Mouse (Mus musculus): ENCODE measurements at regions not wholly inside any gene's neighbourhood (a gene's known extent, or its start where the extent isn't known, plus 50 kb on each side); places are given as distances from the start of the nearest gene placed in this dataset.
"Not testable (repeated sequence)": the region's sequence is repeated elsewhere in the genome, so short reads cannot be mapped to it uniquely, and the experiment has no call there.

GRCm38 (mm10) chr15:43735697-43736096 lies 3601.5 kb downstream of the 9330182O14Rik start:
- H3K27me3 ChIP-seq (replicated peaks; ENCODE audit: control insufficient read depth, insufficient read depth, low read length), result no peaks in the 10 kb centered on the region
- H3K27ac ChIP-seq (ENCODE audit: low read depth, low read length), result no peak overlapping the region
- 78% methylated on average over 3 of the region's 3 CpGs for WGBS
- H3K36me3 ChIP-seq (ENCODE audit: control insufficient read depth, insufficient read depth, low read length), result no peaks in the 10 kb centered on the region
- DNase-seq (ENCODE audit: low spot score), result no peak
- H3K4me1 ChIP-seq (replicated peaks; ENCODE audit: control insufficient read depth, insufficient read depth, low read length), result no peaks in the 10 kb centered on the region
- H3K9ac ChIP-seq (ENCODE audit: low read depth, low read length), result no peak overlapping the region
- ATAC-seq (replicated peaks; ENCODE audit: low FRiP score), result no peak
- no peak overlapping the region for H3K4me3 ChIP-seq (ENCODE audit: low read depth, low read length)
- H3K4me2 ChIP-seq, result no peak overlapping the region
- no peaks in the 10 kb centered on the region for H3K9me3 ChIP-seq (ENCODE audit: control insufficient read depth, low read length)

DNA sequence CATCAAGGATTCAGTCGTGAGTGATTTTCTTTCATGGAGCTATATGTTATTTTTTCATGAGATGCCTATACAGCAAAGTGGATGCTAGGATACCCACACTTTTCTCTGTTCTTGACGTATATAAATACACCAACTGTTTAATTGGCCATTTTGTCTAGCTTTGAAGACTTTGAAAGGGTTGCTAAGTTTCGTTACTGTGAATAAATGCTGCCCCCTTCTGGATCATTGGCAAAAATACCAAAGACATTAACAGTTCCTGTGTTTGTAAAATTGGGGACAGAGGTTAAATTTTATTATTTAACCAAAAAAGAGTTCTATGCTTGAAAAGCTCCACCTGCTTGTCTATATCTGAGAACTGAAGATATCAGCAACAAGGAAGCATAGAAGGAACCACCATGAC lies 3624.1 kb downstream of the 9330182O14Rik start:
- WGBS, result 22% methylated on average over 3 of the region's 3 CpGs
- Histone ChIP-seq H3K4me1 (replicated peaks; ENCODE audit: control insufficient read depth, insufficient read depth, low read length) (no peaks in the 10 kb centered on the region), H3K9ac (ENCODE audit: low read depth, low read length) (no peak overlapping the region), H3K36me3 (ENCODE audit: control insufficient read depth, insufficient read depth, low read length) (no peaks in the 10 kb centered on the region), H3K4me3 (ENCODE audit: low read depth, low read length) (no peak overlapping the region), H3K27me3 (replicated peaks; ENCODE audit: control insufficient read depth, insufficient read depth, low read length) (no peaks in the 10 kb centered on the region), H3K27ac (ENCODE audit: low read depth, low read length) (no peak overlapping the region), H3K9me3 (ENCODE audit: control insufficient read depth, low read length) (no peaks in the 10 kb centered on the region), H3K4me2 (no peak overlapping the region)
- DNase-seq (ENCODE audit: low spot score), result no peak
- no peak for ATAC-seq (replicated peaks; ENCODE audit: low FRiP score)

DNA sequence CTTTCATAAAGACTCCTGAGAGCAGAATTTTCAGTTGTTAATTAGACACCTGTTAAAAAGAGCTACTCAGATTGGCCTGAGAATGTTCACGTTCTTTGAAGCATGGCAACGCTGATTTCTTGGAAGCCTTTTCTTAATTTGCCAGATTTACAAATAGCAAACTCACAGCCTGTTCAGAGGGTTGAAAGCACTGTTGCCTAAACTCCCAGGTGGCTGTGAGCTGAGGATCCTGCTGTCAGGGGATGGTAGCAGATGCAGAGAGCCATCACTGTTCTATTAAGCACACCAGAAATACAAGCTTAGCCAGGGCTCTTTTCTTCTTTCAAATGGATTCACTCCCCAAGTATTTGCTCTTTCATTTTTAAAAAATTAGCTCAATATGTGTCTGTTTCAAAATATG lies 3630.4 kb downstream of the 9330182O14Rik start:
- Histone ChIP-seq H3K36me3 (ENCODE audit: control insufficient read depth, insufficient read depth, low read length) (no peaks in the 10 kb centered on the region), H3K4me1 (replicated peaks; ENCODE audit: control insufficient read depth, insufficient read depth, low read length) (no peaks in the 10 kb centered on the region), H3K9me3 (ENCODE audit: control insufficient read depth, low read length) (no peaks in the 10 kb centered on the region), H3K9ac (ENCODE audit: low read depth, low read length) (no peak overlapping the region), H3K4me3 (ENCODE audit: low read depth, low read length) (no peak overlapping the region), H3K4me2 (no peak overlapping the region), H3K27me3 (replicated peaks; ENCODE audit: control insufficient read depth, insufficient read depth, low read length) (no peaks in the 10 kb centered on the region), H3K27ac (ENCODE audit: low read depth, low read length) (no peak overlapping the region)
- DNase-seq (ENCODE audit: low spot score) (no peak), ATAC-seq (replicated peaks; ENCODE audit: low FRiP score) (no peak)
- WGBS, result 90% methylated on average over 2 of the region's 2 CpGs

DNA sequence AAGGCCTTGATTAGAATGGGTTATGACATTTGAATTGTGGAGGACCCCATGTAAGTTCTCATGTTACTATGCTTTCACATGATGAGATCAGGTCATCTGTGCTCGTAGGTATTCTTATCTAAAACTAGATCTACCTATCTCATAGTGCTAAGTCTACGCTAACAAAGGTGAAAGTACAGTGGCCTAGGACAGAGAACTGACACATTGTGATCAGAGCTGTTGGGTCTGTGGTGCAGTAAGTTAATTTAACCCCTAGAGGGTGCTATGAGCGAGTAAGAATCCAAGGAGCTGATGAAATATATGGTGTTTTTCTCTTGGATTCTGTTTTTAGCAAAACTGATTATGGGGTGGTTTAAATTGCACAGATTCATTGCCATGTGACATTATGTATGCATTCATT lies 3638.6 kb downstream of the 9330182O14Rik start:
- Histone ChIP-seq H3K9ac (ENCODE audit: low read depth, low read length) (no peak overlapping the region), H3K27ac (ENCODE audit: low read depth, low read length) (no peak overlapping the region), H3K27me3 (replicated peaks; ENCODE audit: control insufficient read depth, insufficient read depth, low read length) (no peaks in the 10 kb centered on the region), H3K4me2 (no peak overlapping the region), H3K9me3 (ENCODE audit: control insufficient read depth, low read length) (no peaks in the 10 kb centered on the region), H3K4me1 (replicated peaks; ENCODE audit: control insufficient read depth, insufficient read depth, low read length) (no peaks in the 10 kb centered on the region), H3K4me3 (ENCODE audit: low read depth, low read length) (no peak overlapping the region), H3K36me3 (ENCODE audit: control insufficient read depth, insufficient read depth, low read length) (no peaks in the 10 kb centered on the region)
- 29% methylated on average over 3 of the region's 3 CpGs for WGBS
- DNase-seq (ENCODE audit: low spot score) (no peak), ATAC-seq (replicated peaks; ENCODE audit: low FRiP score) (peak; percentile 29; the same call in 1 of the 2 replicates)

- H3K27ac ChIP-seq (ENCODE audit: low read depth, low read length); DNase-seq (ENCODE audit: low spot score); H3K4me1 ChIP-seq (replicated peaks; ENCODE audit: control insufficient read depth, insufficient read depth, low read length); H3K4me3 ChIP-seq (ENCODE audit: low read depth, low read length); H3K36me3 ChIP-seq (ENCODE audit: control insufficient read depth, insufficient read depth, low read length); H3K27me3 ChIP-seq (replicated peaks; ENCODE audit: control insufficient read depth, insufficient read depth, low read length); H3K4me2 ChIP-seq; H3K9ac ChIP-seq (ENCODE audit: low read depth, low read length); H3K9me3 ChIP-seq (ENCODE audit: control insufficient read depth, low read length); ATAC-seq (replicated peaks; ENCODE audit: low FRiP score): not testable (repeated sequence)
- 88% methylated on average over 3 of the region's 3 CpGs for WGBS
Observed at GRCm38 (mm10) chr15:43782126-43782632, 3648.0 kb downstream of the 9330182O14Rik start.

DNA sequence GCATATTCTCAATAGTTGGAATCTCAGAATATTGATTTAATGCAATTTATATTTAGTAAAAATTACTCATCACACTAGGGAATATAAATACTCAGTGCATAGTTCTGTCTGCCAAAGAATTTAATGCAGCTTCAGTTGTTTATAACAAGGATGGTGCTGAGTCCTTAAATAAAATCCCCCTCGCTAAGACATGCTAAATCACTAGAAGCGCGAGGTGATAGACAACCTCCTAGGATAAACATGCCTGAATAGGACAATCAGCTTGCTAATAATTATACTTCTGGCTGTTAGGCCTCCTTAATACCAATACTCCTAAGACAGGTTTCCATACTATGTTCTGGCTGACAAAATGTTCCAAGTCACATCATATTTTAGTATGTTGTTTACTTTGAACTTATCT lies 3650.0 kb downstream of the 9330182O14Rik start:
- Histone ChIP-seq H3K9ac (ENCODE audit: low read depth, low read length) (no peak overlapping the region), H3K36me3 (ENCODE audit: control insufficient read depth, insufficient read depth, low read length) (no peaks in the 10 kb centered on the region), H3K4me3 (ENCODE audit: low read depth, low read length) (no peak overlapping the region), H3K4me2 (no peak overlapping the region), H3K27me3 (replicated peaks; ENCODE audit: control insufficient read depth, insufficient read depth, low read length) (no peaks in the 10 kb centered on the region), H3K9me3 (ENCODE audit: control insufficient read depth, low read length) (no peaks in the 10 kb centered on the region), H3K27ac (ENCODE audit: low read depth, low read length) (no peak overlapping the region), H3K4me1 (replicated peaks; ENCODE audit: control insufficient read depth, insufficient read depth, low read length) (no peaks in the 10 kb centered on the region)
- 84% methylated on average over 3 of the region's 3 CpGs for WGBS
- no peak for ATAC-seq (replicated peaks; ENCODE audit: low FRiP score)
- DNase-seq (ENCODE audit: low spot score), result no peak

DNA sequence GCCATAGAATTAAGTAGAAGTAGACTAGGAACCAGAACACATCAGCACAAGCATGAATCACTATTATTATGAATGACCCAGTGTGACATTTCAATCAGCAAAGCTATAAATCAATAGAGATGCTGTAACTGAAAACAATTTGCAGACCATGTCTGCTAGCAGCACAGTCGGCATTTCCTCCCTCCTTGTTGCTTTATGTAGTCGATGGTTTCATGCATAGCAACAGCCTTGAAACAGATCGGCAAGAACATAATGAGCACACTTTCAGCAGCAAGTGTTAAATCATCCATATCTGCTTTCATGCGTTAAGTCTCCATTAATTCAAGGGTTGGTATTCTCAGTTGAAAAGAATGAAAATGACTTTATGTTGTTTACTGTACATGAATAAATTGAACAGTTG lies 3669.2 kb downstream of the 9330182O14Rik start:
- no peaks in the 10 kb centered on the region for H3K36me3 ChIP-seq (ENCODE audit: control insufficient read depth, insufficient read depth, low read length)
- WGBS, result 72% methylated on average over 4 of the region's 4 CpGs
- ATAC-seq (replicated peaks; ENCODE audit: low FRiP score), result no peak

More for the DNA sequence above, 3669.2 kb downstream of the 9330182O14Rik start:
- H3K4me1 ChIP-seq (replicated peaks; ENCODE audit: control insufficient read depth, insufficient read depth, low read length), result no peaks in the 10 kb centered on the region
- H3K27me3 ChIP-seq (replicated peaks; ENCODE audit: control insufficient read depth, insufficient read depth, low read length), result no peaks in the 10 kb centered on the region
- no peak overlapping the region for H3K9ac ChIP-seq (ENCODE audit: low read depth, low read length)
- DNase-seq (ENCODE audit: low spot score), result no peak
- no peak overlapping the region for H3K4me3 ChIP-seq (ENCODE audit: low read depth, low read length)
- H3K27ac ChIP-seq (ENCODE audit: low read depth, low read length), result no peak overlapping the region
- H3K9me3 ChIP-seq (ENCODE audit: control insufficient read depth, low read length), result no peaks in the 10 kb centered on the region
- no peak overlapping the region for H3K4me2 ChIP-seq
